Mouse (Mus musculus) lung, postnatal 0 days (tissue): ENCODE measurements around the gene Cavin3.

ENCODE experiments used
- CTCF ChIP-seq: IDR thresholded peaks from 2 replicates; pipeline ENCODE4 v1.5.1; 2016; ENCODE audit warnings: antibody characterized with exemption, mild to moderate bottlenecking
- EP300 ChIP-seq: IDR thresholded peaks from 2 replicates; pipeline ENCODE4 v1.6.1; 2016; ENCODE audit warnings: antibody characterized with exemption, mild to moderate bottlenecking, control low read depth

GRCm38 (mm10) chr7:105499676-105500075 lies 17.6 kb upstream of the Cavin3 start:
- TF ChIP-seq CTCF (no peak), EP300 (no peak)
